Mouse (Mus musculus) neural tube, embryonic 10.5 days (tissue): Measurements from ENCODE around the gene Prss33.

ENCODE experiments used
- DNase-seq: peaks from one replicate; pipeline ENCODE4 v3.0.0-alpha.2; 2017; ENCODE audit warnings: low spot score; ENCODE audit errors: extremely low spot score

Gene Prss33

GRCm38 (mm10) chr17:23786510-23786931 is 49.3 kb downstream of the Prss33 start:
- DNase-seq, result peak; percentile 44

- peak; percentile 73 for DNase-seq
Observed at GRCm38 (mm10) chr17:23785561-23786471, 50.0 kb downstream of the Prss33 start, which contains the start of gene Flywch2. Gene Flywch2, minus strand, starts transcription at chr17:23786081.

DNA sequence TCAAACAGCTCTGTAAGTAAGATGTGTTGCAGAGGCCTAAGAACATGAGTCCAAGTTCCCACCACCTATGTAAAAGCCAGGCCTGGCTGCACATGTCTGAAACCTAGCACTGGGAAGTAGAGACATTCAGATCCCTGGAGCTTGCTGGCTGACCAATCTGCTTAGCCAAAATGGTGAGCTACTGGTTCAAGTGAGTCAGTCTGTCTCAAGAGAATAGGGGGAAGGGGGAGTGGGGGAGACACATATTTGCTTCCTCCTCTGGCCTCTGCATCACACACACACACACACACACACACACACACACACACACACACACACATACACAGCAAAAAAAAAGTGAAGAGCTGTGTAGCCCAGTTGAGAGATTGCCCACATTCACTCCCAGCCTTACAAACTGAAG is 52.5 kb downstream of the Prss33 start:
- DNase-seq, result no peak
